Mouse (Mus musculus) testis, adult 2 months (tissue): Measurements from ENCODE around the gene Tmem80.

Source experiments
- CTCF ChIP-seq: fragments of 200-500 bp; IDR thresholded peaks from 2 replicates; pipeline ENCODE4 v1.5.1; 2012; ENCODE audit warnings: low read depth, mild to moderate bottlenecking, inconsistent platforms, low read length, moderate library complexity; ENCODE audit not compliant: control insufficient read depth, insufficient read depth, insufficient replicate concordance
- POLR2A ChIP-seq: fragments of 200-500 bp; IDR thresholded peaks from 2 replicates; pipeline ENCODE4 v1.6.1; 2012; ENCODE audit warnings: low read depth, mild to moderate bottlenecking, inconsistent platforms, low read length, moderate library complexity; ENCODE audit not compliant: control insufficient read depth

DNA sequence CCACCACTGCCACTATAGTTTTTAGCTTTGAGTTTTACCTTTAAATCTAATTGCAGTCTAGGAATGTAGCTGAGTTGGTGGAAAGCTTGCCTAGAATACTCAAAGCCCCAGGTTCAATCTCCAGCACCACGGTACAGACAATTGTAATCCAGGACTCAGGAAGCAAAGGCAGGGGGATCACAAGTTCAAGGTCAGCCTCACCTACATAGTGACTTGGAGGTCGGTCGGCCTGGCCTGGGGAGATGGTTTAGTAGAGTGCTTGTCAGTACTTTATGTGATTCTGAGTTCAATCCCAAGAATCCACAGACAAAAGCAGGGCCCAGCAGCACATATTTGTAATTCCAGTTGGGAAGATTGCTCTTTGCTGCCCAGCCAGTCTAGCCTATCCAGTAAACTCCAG is 39.5 kb upstream of the Tmem80 start:
- no peak for TF ChIP-seq POLR2A
- no peak for TF ChIP-seq CTCF
